In the genomic region with DNA sequence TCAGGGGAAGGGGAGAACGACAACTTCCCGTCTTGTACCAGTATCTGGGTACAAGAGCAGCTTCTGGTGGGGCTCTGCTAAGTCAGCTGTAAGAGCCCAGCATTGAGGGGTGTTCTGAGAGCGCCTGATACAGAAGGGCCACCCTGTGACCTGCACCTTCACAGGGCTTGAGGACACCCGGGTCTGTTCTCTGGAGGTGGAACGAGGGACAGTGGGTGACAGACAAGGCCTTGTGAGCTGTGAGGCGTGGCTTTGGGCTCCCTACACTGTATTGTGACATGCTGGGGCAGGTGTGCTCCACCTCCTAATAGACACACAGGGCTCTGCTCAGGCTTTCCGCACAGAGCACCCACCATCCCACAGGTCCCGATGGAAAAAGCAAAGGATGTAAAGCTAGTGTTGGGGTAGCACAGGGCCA, we compare ENCODE assay signal across 8 mouse cellular contexts. TPM values are rescaled to one million over a fixed set of nuclear protein-coding genes. Genes with fewer than 3 reads are reported as not detected.
DNase-seq lines count a peak whose midpoint lies in the region; ATAC-seq and TF ChIP-seq lines count a peak whose summit lies in the region.

No protein-coding gene starts in this region.

- no peaks in the 10 kb centered on the region for H3K36me3 ChIP-seq in ES-Bruce4 (ENCODE audit: control insufficient read depth, insufficient read depth, low read length, poor library complexity, severe bottlenecking)
- H3K36me3 ChIP-seq in forebrain, embryonic 14.5 days (ENCODE audit: control insufficient read depth, insufficient read depth, low read length) = peaks cover 31% of the 10 kb centered on the region
- H3K36me3 ChIP-seq in liver, embryonic 16.5 days (ENCODE audit: control insufficient read depth, insufficient read depth) = peaks cover 7% of the 10 kb centered on the region; the same call in 1 of the 2 replicates

- TF ChIP-seq CTCF in ES-Bruce4 (IDR thresholded peaks at IDR 0.05; ENCODE audit: low read depth, low read length) = no peak

- peak overlapping the region; percentile 89 for H3K9ac ChIP-seq in ES-Bruce4 (ENCODE audit: low read depth, poor library complexity, severe bottlenecking)
- peak overlapping the region; percentile 93 for H3K9ac ChIP-seq in forebrain, embryonic 14.5 days (ENCODE audit: low read length)
- H3K9ac ChIP-seq in liver, embryonic 16.5 days (ENCODE audit: low read depth, low read length) = peak overlapping the region; percentile 83

- no peaks in the 10 kb centered on the region for H3K27me3 ChIP-seq in ES-Bruce4 (ENCODE audit: control insufficient read depth, insufficient read depth, low read length, poor library complexity, severe bottlenecking)
- no peaks in the 10 kb centered on the region for H3K27me3 ChIP-seq in forebrain, embryonic 14.5 days (replicated peaks; ENCODE audit: control insufficient read depth, insufficient read depth, low read length)
- no peaks in the 10 kb centered on the region for H3K27me3 ChIP-seq in liver, embryonic 16.5 days (ENCODE audit: control insufficient read depth, insufficient read depth, low read depth, low read length)

- DNase-seq in kidney, adult 18-20 months = peak; percentile 31
- DNase-seq in kidney, postnatal 10 days = no peak
- peak; percentile 35 for DNase-seq in forebrain, embryonic 14.5 days (ENCODE audit: low spot score)
- peak; percentile 72 for DNase-seq in yolk sac, embryonic 10.5 days (ENCODE audit: low spot score)
- no peak for DNase-seq in spleen, adult 18-20 months
- no peak for DNase-seq in ovary, adult 18-20 months (ENCODE audit: low spot score)

- no peaks in the 10 kb centered on the region for H3K9me3 ChIP-seq in ES-Bruce4 (replicated peaks; ENCODE audit: control insufficient read depth, insufficient read depth, low read length, poor library complexity, severe bottlenecking)
- no peaks in the 10 kb centered on the region for H3K9me3 ChIP-seq in forebrain, embryonic 14.5 days (replicated peaks; ENCODE audit: control insufficient read depth, low read length)
- no peaks in the 10 kb centered on the region for H3K9me3 ChIP-seq in liver, embryonic 16.5 days (replicated peaks; ENCODE audit: control insufficient read depth, low read length)

- H3K4me1 ChIP-seq in ES-Bruce4 (ENCODE audit: control insufficient read depth, insufficient read depth, low read length) = no peaks in the 10 kb centered on the region
- H3K4me1 ChIP-seq in forebrain, embryonic 14.5 days (ENCODE audit: control insufficient read depth, insufficient read depth, low read length) = peaks cover 24% of the 10 kb centered on the region
- peaks cover 46% of the 10 kb centered on the region for H3K4me1 ChIP-seq in liver, embryonic 16.5 days (ENCODE audit: control insufficient read depth, low read depth, low read length)

- peak overlapping the region; percentile 97 for H3K4me2 ChIP-seq in forebrain, embryonic 14.5 days (ENCODE audit: low read length)
- peak overlapping the region; percentile 91 for H3K4me2 ChIP-seq in liver, embryonic 16.5 days (ENCODE audit: low read depth, low read length)

- no peak for TF ChIP-seq POLR2A in ES-Bruce4 (IDR thresholded peaks at IDR 0.05; ENCODE audit: insufficient read depth, low read length)

- 35% methylated on average over 8 of the region's 8 CpGs for WGBS in forebrain, embryonic 14.5 days
- WGBS in liver, embryonic 16.5 days (ENCODE audit: insufficient replicate concordance) = 26% methylated on average over 8 of the region's 8 CpGs

- H3K27ac ChIP-seq in ES-Bruce4 (ENCODE audit: insufficient read depth, low read length) = no peak overlapping the region
- H3K27ac ChIP-seq in forebrain, embryonic 14.5 days (ENCODE audit: low read depth, low read length) = peak overlapping the region; percentile 93; the same call in 1 of the 2 replicates
- peak overlapping the region; percentile 85 for H3K27ac ChIP-seq in liver, embryonic 16.5 days (ENCODE audit: low read length)

- no peak for ATAC-seq in forebrain, embryonic 14.5 days
- no peak for ATAC-seq in liver, embryonic 16.5 days (ENCODE audit: low read depth)

- no peak for TF ChIP-seq EP300 in ES-Bruce4 (IDR thresholded peaks at IDR 0.05; ENCODE audit: insufficient read depth, low read depth, low read length)

- peak overlapping the region; percentile 75 for H3K4me3 ChIP-seq in ES-Bruce4 (ENCODE audit: low read depth, low read length)
- peak overlapping the region; percentile 82 for H3K4me3 ChIP-seq in forebrain, embryonic 14.5 days (ENCODE audit: low read depth, low read length)
- H3K4me3 ChIP-seq in liver, embryonic 16.5 days (ENCODE audit: low read depth, low read length) = peak overlapping the region; percentile 69

RNA-seq across cellular contexts. Expression of gene Rnpepl1, which starts 1.1 kb away (rescaled TPM):
- 31.1 and 39.0 TPM in 2 replicates for polyA plus RNA-seq in ES-Bruce4 (2011; ENCODE audit: insufficient read depth, insufficient read length, low read depth, missing spikeins)
- 15.5 and 20.1 TPM in 2 replicates for polyA plus RNA-seq in forebrain, embryonic 14.5 days (2014; fragmentation: Nextera tagmentation; extraction: Ambion mirVana)
- polyA plus RNA-seq in liver, embryonic 16.5 days (2015; fragmentation: Nextera tagmentation; extraction: Ambion mirVana) = 4.5 and 7.8 TPM in 2 replicates

RNA-seq across cellular contexts. Expression of gene Dusp28, which starts 4.9 kb away (rescaled TPM):
- polyA plus RNA-seq in ES-Bruce4 (2011; ENCODE audit: insufficient read depth, insufficient read length, low read depth, missing spikeins) = 0.76 and 0.85 TPM in 2 replicates
- polyA plus RNA-seq in forebrain, embryonic 14.5 days (2014; fragmentation: Nextera tagmentation; extraction: Ambion mirVana) = 12.2 and 12.7 TPM in 2 replicates
- 6.5 and 8.1 TPM in 2 replicates for polyA plus RNA-seq in liver, embryonic 16.5 days (2015; fragmentation: Nextera tagmentation; extraction: Ambion mirVana)

RNA-seq across cellular contexts. Expression of gene Ankmy1, which starts 9.0 kb away (rescaled TPM):
- polyA plus RNA-seq in ES-Bruce4 (2011; ENCODE audit: insufficient read depth, insufficient read length, low read depth, missing spikeins) = not detected in 2 replicates
- polyA plus RNA-seq in forebrain, embryonic 14.5 days (2014; fragmentation: Nextera tagmentation; extraction: Ambion mirVana) = 1.5 and 2.4 TPM in 2 replicates
- 0.05 TPM in 1 of 2 replicates, not detected in the other for polyA plus RNA-seq in liver, embryonic 16.5 days (2015; fragmentation: Nextera tagmentation; extraction: Ambion mirVana)

RNA-seq across cellular contexts. Expression of gene Capn10, which starts 22.4 kb away (rescaled TPM):
- 17.1 and 17.9 TPM in 2 replicates for polyA plus RNA-seq in ES-Bruce4 (2011; ENCODE audit: insufficient read depth, insufficient read length, low read depth, missing spikeins)
- polyA plus RNA-seq in forebrain, embryonic 14.5 days (2014; fragmentation: Nextera tagmentation; extraction: Ambion mirVana) = 40.2 and 52.8 TPM in 2 replicates
- polyA plus RNA-seq in liver, embryonic 16.5 days (2015; fragmentation: Nextera tagmentation; extraction: Ambion mirVana) = 17.5 and 22.4 TPM in 2 replicates

RNA-seq across cellular contexts. Expression of gene Gpr35, which starts 38.9 kb away (rescaled TPM):
- polyA plus RNA-seq in ES-Bruce4 (2011; ENCODE audit: insufficient read depth, insufficient read length, low read depth, missing spikeins) = 0.17 TPM in 1 of 2 replicates, not detected in the other
- polyA plus RNA-seq in forebrain, embryonic 14.5 days (2014; fragmentation: Nextera tagmentation; extraction: Ambion mirVana) = 0.29 and 0.33 TPM in 2 replicates
- polyA plus RNA-seq in liver, embryonic 16.5 days (2015; fragmentation: Nextera tagmentation; extraction: Ambion mirVana) = 0.65 and 0.76 TPM in 2 replicates

Comparison
In these comparisons a context has a peak if more than half of its experiments do, and no peak if none do; other contexts are left out.
1. DNase-seq: peak in kidney, adult 18-20 months (single experiment), forebrain, embryonic 14.5 days (single experiment) and yolk sac, embryonic 10.5 days (single experiment); none in kidney, postnatal 10 days (single experiment), spleen, adult 18-20 months (0 of 2) and ovary, adult 18-20 months (single experiment).
2. Peak in every context shown above with its lines, with median percentiles within 50 percentile points of each other: H3K4me3 ChIP-seq and H3K9ac ChIP-seq.